Mouse (Mus musculus): ENCODE measurements at regions not wholly inside any gene's neighbourhood (a gene's known extent, or its start where the extent isn't known, plus 50 kb on each side); places are given as distances from the start of the nearest gene placed in this dataset.

DNA sequence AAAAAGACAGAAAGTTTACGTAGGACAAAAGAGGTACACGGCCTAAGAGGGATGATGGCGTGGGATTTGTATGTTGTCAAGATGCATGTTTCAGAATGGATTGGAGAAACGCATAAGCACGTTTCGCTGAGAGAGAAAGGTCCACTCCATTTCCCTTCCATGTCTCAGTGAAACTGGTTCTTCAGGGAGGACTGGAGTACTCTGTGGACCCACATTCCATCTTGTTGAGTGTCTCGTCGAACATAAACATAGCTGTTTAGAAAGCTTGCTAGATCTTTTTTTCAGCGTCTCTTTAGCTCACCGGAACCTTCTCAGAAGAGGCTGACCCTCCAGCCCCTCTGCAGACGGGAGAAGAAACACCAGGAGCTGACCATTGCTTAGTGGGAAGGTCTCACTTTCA is 145.5 kb downstream of the Evx1 start:
- Histone ChIP-seq H3K79me2 (ENCODE audit: control insufficient read depth, insufficient read depth, low read length) (no peaks in the 10 kb centered on the region), H3K27ac (replicated peaks; ENCODE audit: insufficient read depth, low read depth, low read length) (no peak overlapping the region), H3K36me3 (ENCODE audit: control insufficient read depth, insufficient read depth, low read length) (no peaks in the 10 kb centered on the region), H3K27me3 (ENCODE audit: control insufficient read depth, insufficient read depth, low read length) (peaks cover 3% of the 10 kb centered on the region), H3K4me1 (ENCODE audit: control insufficient read depth, insufficient read depth, low read length) (no peaks in the 10 kb centered on the region), H3K9ac (ENCODE audit: low read depth, low read length) (no peak overlapping the region), H3K4me3 (ENCODE audit: insufficient read depth, low read depth, low read length) (no peak overlapping the region)
- no peak for DNase-seq (ENCODE audit: extremely low read depth, low read depth, low spot score)
- TF ChIP-seq CTCF (IDR thresholded peaks at IDR 0.05; ENCODE audit: low read depth, low read length): no peak
- TF ChIP-seq POLR2A (IDR thresholded peaks at IDR 0.05; ENCODE audit: extremely low read depth, insufficient read depth, low read length): no peak
- 82% methylated on average over 11 of the region's 11 CpGs for WGBS

- H3K36me3 ChIP-seq (ENCODE audit: control insufficient read depth, insufficient read depth, low read length): no peaks in the 10 kb centered on the region
- DNase-seq (ENCODE audit: extremely low read depth, low read depth, low spot score): no peak
- H3K27ac ChIP-seq (replicated peaks; ENCODE audit: insufficient read depth, low read depth, low read length): no peak overlapping the region
- H3K9ac ChIP-seq (ENCODE audit: low read depth, low read length): no peak overlapping the region
- no peaks in the 10 kb centered on the region for H3K4me1 ChIP-seq (ENCODE audit: control insufficient read depth, insufficient read depth, low read length)
- H3K79me2 ChIP-seq (ENCODE audit: control insufficient read depth, insufficient read depth, low read length): no peaks in the 10 kb centered on the region
- no peak overlapping the region for H3K4me3 ChIP-seq (ENCODE audit: insufficient read depth, low read depth, low read length)
- H3K27me3 ChIP-seq (ENCODE audit: control insufficient read depth, insufficient read depth, low read length): peaks cover 3% of the 10 kb centered on the region
- WGBS: 79% methylated on average over 2 of the region's 2 CpGs
- no peak for TF ChIP-seq CTCF (IDR thresholded peaks at IDR 0.05; ENCODE audit: low read depth, low read length)
- TF ChIP-seq POLR2A (IDR thresholded peaks at IDR 0.05; ENCODE audit: extremely low read depth, insufficient read depth, low read length): no peak
These were observed 147.9 kb downstream of the Evx1 start for GRCm38 (mm10) chr6:52461186-52461585.

DNA sequence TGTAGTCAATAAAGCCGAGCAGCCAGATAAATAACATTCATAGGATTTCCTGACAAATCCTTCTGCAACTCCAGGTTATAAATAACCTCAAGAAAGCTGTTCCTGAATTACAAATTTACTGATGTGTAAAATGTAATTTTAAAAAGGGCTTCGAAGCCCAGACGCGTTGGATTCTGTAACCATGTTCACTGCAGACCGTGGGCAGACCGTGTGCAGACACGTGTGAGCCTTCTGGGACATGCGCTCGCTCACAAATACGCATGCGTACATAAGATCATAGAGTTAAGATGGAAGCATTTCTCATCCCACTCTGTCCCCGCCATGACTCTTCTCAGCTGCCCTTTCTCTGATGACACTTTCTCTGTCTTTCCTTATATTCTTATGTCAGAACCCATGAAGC is 150.1 kb downstream of the Evx1 start:
- TF ChIP-seq CTCF (IDR thresholded peaks at IDR 0.05; ENCODE audit: low read depth, low read length) (no peak), POLR2A (IDR thresholded peaks at IDR 0.05; ENCODE audit: extremely low read depth, insufficient read depth, low read length) (no peak)
- Histone ChIP-seq H3K79me2 (ENCODE audit: control insufficient read depth, insufficient read depth, low read length) (no peaks in the 10 kb centered on the region), H3K36me3 (ENCODE audit: control insufficient read depth, insufficient read depth, low read length) (no peaks in the 10 kb centered on the region), H3K9ac (ENCODE audit: low read depth, low read length) (no peak overlapping the region), H3K27ac (replicated peaks; ENCODE audit: insufficient read depth, low read depth, low read length) (no peak overlapping the region), H3K4me3 (ENCODE audit: insufficient read depth, low read depth, low read length) (no peak overlapping the region), H3K4me1 (ENCODE audit: control insufficient read depth, insufficient read depth, low read length) (no peaks in the 10 kb centered on the region), H3K27me3 (ENCODE audit: control insufficient read depth, insufficient read depth, low read length) (no peaks in the 10 kb centered on the region)
- no peak for DNase-seq (ENCODE audit: extremely low read depth, low read depth, low spot score)
- 95% methylated on average over 12 of the region's 12 CpGs for WGBS

- Histone ChIP-seq H3K27me3 (ENCODE audit: control insufficient read depth, insufficient read depth, low read length) (no peaks in the 10 kb centered on the region), H3K27ac (replicated peaks; ENCODE audit: insufficient read depth, low read depth, low read length) (no peak overlapping the region), H3K9ac (ENCODE audit: low read depth, low read length) (no peak overlapping the region), H3K36me3 (ENCODE audit: control insufficient read depth, insufficient read depth, low read length) (no peaks in the 10 kb centered on the region), H3K4me1 (ENCODE audit: control insufficient read depth, insufficient read depth, low read length) (no peaks in the 10 kb centered on the region), H3K4me3 (ENCODE audit: insufficient read depth, low read depth, low read length) (no peak overlapping the region), H3K79me2 (ENCODE audit: control insufficient read depth, insufficient read depth, low read length) (no peaks in the 10 kb centered on the region)
- TF ChIP-seq CTCF (IDR thresholded peaks at IDR 0.05; ENCODE audit: low read depth, low read length) (no peak), POLR2A (IDR thresholded peaks at IDR 0.05; ENCODE audit: extremely low read depth, insufficient read depth, low read length) (no peak)
- WGBS: 75% methylated on average over 3 of the region's 3 CpGs
- DNase-seq (ENCODE audit: extremely low read depth, low read depth, low spot score): no peak
These were observed 151.3 kb downstream of the Evx1 start for GRCm38 (mm10) chr6:52464571-52464970.

DNA sequence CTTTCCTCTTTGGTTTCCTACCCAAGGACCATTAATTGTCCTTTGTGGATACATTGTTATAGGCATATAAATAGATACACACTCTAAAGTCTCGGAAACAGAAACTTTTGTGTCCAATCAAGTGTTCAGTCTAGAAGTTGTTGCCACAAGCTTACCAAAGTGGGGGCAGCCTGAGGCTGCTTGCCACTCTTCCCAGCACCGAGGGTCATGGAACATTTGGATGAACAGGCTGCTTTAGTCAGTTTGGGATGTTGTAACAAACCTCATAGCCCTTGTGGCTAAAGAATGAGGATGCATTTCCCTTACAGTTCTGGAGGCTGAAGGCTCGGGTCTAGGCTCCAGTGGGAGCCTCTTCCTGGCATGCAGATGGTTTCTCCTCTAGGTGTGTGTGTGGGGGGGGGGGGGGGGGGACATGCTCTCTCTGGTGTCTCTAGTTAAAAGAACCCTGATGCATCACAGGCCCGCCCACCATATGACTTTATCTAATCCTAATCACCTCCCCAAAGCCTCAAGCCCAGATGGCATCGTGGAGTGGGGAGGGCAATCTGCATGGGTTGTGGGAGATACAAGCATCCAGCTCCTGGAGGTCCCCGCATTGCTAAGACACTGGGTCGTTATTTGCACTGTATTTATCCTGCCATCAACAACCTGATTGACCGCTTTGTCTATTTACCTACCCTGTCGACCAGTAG is 152.7 kb downstream of the Evx1 start:
- Histone ChIP-seq H3K9ac (ENCODE audit: low read depth, low read length) (no peak overlapping the region), H3K27me3 (ENCODE audit: control insufficient read depth, insufficient read depth, low read length) (no peaks in the 10 kb centered on the region), H3K4me1 (ENCODE audit: control insufficient read depth, insufficient read depth, low read length) (no peaks in the 10 kb centered on the region), H3K79me2 (ENCODE audit: control insufficient read depth, insufficient read depth, low read length) (no peaks in the 10 kb centered on the region), H3K27ac (replicated peaks; ENCODE audit: insufficient read depth, low read depth, low read length) (no peak overlapping the region), H3K4me3 (ENCODE audit: insufficient read depth, low read depth, low read length) (no peak overlapping the region), H3K36me3 (ENCODE audit: control insufficient read depth, insufficient read depth, low read length) (no peaks in the 10 kb centered on the region)
- TF ChIP-seq POLR2A (IDR thresholded peaks at IDR 0.05; ENCODE audit: extremely low read depth, insufficient read depth, low read length) (no peak), CTCF (IDR thresholded peaks at IDR 0.05; ENCODE audit: low read depth, low read length) (no peak)
- WGBS: 75% methylated on average over 9 of the region's 9 CpGs
- DNase-seq (ENCODE audit: extremely low read depth, low read depth, low spot score): no peak

GRCm38 (mm10) chr6:52470831-52471230 is 157.5 kb downstream of the Evx1 start:
- no peak overlapping the region for H3K4me3 ChIP-seq (ENCODE audit: insufficient read depth, low read depth, low read length)
- no peak overlapping the region for H3K9ac ChIP-seq (ENCODE audit: low read depth, low read length)
- DNase-seq (ENCODE audit: extremely low read depth, low read depth, low spot score): no peak
- TF ChIP-seq CTCF (IDR thresholded peaks at IDR 0.05; ENCODE audit: low read depth, low read length) (no peak), POLR2A (IDR thresholded peaks at IDR 0.05; ENCODE audit: extremely low read depth, insufficient read depth, low read length) (no peak)
- H3K27me3 ChIP-seq (ENCODE audit: control insufficient read depth, insufficient read depth, low read length): no peaks in the 10 kb centered on the region; the same call in 1 of the 2 replicates
- no peak overlapping the region for H3K27ac ChIP-seq (replicated peaks; ENCODE audit: insufficient read depth, low read depth, low read length)
- no peaks in the 10 kb centered on the region for H3K4me1 ChIP-seq (ENCODE audit: control insufficient read depth, insufficient read depth, low read length)
- 82% methylated on average over 13 of the region's 13 CpGs for WGBS
- no peaks in the 10 kb centered on the region for H3K36me3 ChIP-seq (ENCODE audit: control insufficient read depth, insufficient read depth, low read length)
- no peaks in the 10 kb centered on the region for H3K79me2 ChIP-seq (ENCODE audit: control insufficient read depth, insufficient read depth, low read length)
